ENCODE assay signal across 10 mouse cellular contexts in genomic region chr10:79580811-79581210, GRCm38 (mm10). TPM values are rescaled to one million over a fixed set of nuclear protein-coding genes. Genes with fewer than 3 reads are reported as not detected.
A peak's percentile ranks its signal among the peaks of the same experiment; 100 is the strongest.
DNase-seq lines count a peak whose midpoint lies in the region; ATAC-seq and TF ChIP-seq lines count a peak whose summit lies in the region.
"Had no signal": no experiment of that assay in that cellular context is flagged by ENCODE, and none has a peak within 500 bp of the region (broad histone marks: within the 10 kb centered on the region; RNA-seq: fewer than 3 reads in every experiment).

No protein-coding gene starts in this region.

- no peaks in the 10 kb centered on the region for H3K36me3 ChIP-seq in hindbrain, embryonic 10.5 days
- H3K36me3 ChIP-seq in hindbrain, embryonic 13.5 days: no peaks in the 10 kb centered on the region
- H3K36me3 ChIP-seq in thymus, adult 2 months (ENCODE audit: control insufficient read depth, insufficient read depth, low read length): no peaks in the 10 kb centered on the region
- no peaks in the 10 kb centered on the region for H3K36me3 ChIP-seq in limb, embryonic 11.5 days (ENCODE audit: control insufficient read depth, insufficient read depth, low read length)
- H3K36me3 ChIP-seq: limb, embryonic 15.5 days had no signal

- peak; percentile 60; the same call in 1 of the 2 replicates for TF ChIP-seq CTCF in thymus, adult 2 months (IDR thresholded peaks at IDR 0.05; ENCODE audit: borderline replicate concordance, control insufficient read depth, extremely low read depth, insufficient read depth, low read length, poor library complexity)

- no peak for TF ChIP-seq POLR2A in thymus, adult 2 months (IDR thresholded peaks at IDR 0.05; ENCODE audit: control insufficient read depth, extremely low read depth, insufficient read depth, low read length, poor library complexity)

- no peak overlapping the region for H3K4me3 ChIP-seq in hindbrain, embryonic 10.5 days
- H3K4me3 ChIP-seq in hindbrain, embryonic 13.5 days: no peak overlapping the region
- no peak overlapping the region for H3K4me3 ChIP-seq in thymus, adult 2 months (ENCODE audit: control insufficient read depth, insufficient read depth, low read length)
- no peak overlapping the region for H3K4me3 ChIP-seq in limb, embryonic 11.5 days (ENCODE audit: low read depth, low read length)
- H3K4me3 ChIP-seq: limb, embryonic 15.5 days had no signal

- no peak overlapping the region for H3K9ac ChIP-seq in hindbrain, embryonic 13.5 days
- no peak overlapping the region for H3K9ac ChIP-seq in limb, embryonic 11.5 days (ENCODE audit: low read length)
- H3K9ac ChIP-seq: limb, embryonic 15.5 days had no signal

- H3K9me3 ChIP-seq in hindbrain, embryonic 10.5 days: no peaks in the 10 kb centered on the region
- no peaks in the 10 kb centered on the region for H3K9me3 ChIP-seq in hindbrain, embryonic 13.5 days
- no peaks in the 10 kb centered on the region for H3K9me3 ChIP-seq in limb, embryonic 11.5 days (ENCODE audit: control insufficient read depth, low read length)
- H3K9me3 ChIP-seq: limb, embryonic 15.5 days had no signal

- H3K27me3 ChIP-seq in hindbrain, embryonic 10.5 days (ENCODE audit: insufficient read depth, poor library complexity, severe bottlenecking): peaks cover 4% of the 10 kb centered on the region; the same call in 1 of the 2 replicates
- peaks cover 5% of the 10 kb centered on the region for H3K27me3 ChIP-seq in hindbrain, embryonic 13.5 days
- no peaks in the 10 kb centered on the region for H3K27me3 ChIP-seq in thymus, adult 2 months (ENCODE audit: control insufficient read depth, insufficient read depth, low read length)
- no peaks in the 10 kb centered on the region for H3K27me3 ChIP-seq in limb, embryonic 11.5 days (ENCODE audit: control insufficient read depth, insufficient read depth, low read length)

- no peak overlapping the region for H3K4me2 ChIP-seq in hindbrain, embryonic 13.5 days
- no peak overlapping the region for H3K4me2 ChIP-seq in limb, embryonic 11.5 days (ENCODE audit: low read depth, severe bottlenecking)
- H3K4me2 ChIP-seq: limb, embryonic 15.5 days had no signal

- WGBS in hindbrain, embryonic 10.5 days: 40% methylated on average over 6 of the region's 6 CpGs
- WGBS in hindbrain, embryonic 13.5 days: 37% methylated on average over 6 of the region's 6 CpGs
- WGBS in thymus, adult 2 months: 62% methylated on average over 6 of the region's 6 CpGs
- whole genome bisulfite sequencing in limb, embryonic 11.5 days: 44% methylated on average over 6 of the region's 6 CpGs

- peak; percentile 69 for DNase-seq in hindbrain, embryonic 10.5 days (ENCODE audit: low spot score)
- DNase-seq in thymus, adult 2 months: peak; percentile 51
- DNase-seq in thymus, adult 18-20 months: no peak
- peak; percentile 79 for DNase-seq in limb, embryonic 11.5 days (ENCODE audit: low spot score)
- DNase-seq in spleen, postnatal 4 days (ENCODE audit: low spot score in 2 of 2): peak; percentile 56 to 85
- no peak for DNase-seq in urinary bladder, postnatal 4 days (ENCODE audit: low spot score in 2 of 2)

- H3K27ac ChIP-seq in hindbrain, embryonic 10.5 days: no peak overlapping the region
- H3K27ac ChIP-seq in hindbrain, embryonic 13.5 days: no peak overlapping the region
- H3K27ac ChIP-seq in thymus, adult 2 months (ENCODE audit: control insufficient read depth, insufficient read depth, low read length): no peak overlapping the region
- H3K27ac ChIP-seq in limb, embryonic 11.5 days (replicated peaks; ENCODE audit: low read depth, low read length): no peak overlapping the region
- H3K27ac ChIP-seq: limb, embryonic 15.5 days had no signal

- H3K4me1 ChIP-seq in hindbrain, embryonic 10.5 days (replicated peaks): 0 out of 2 replicates have a peak, but pooled peaks cover 5% of the 10 kb centered on the region
- no peaks in the 10 kb centered on the region for H3K4me1 ChIP-seq in hindbrain, embryonic 13.5 days (replicated peaks)
- no peaks in the 10 kb centered on the region for H3K4me1 ChIP-seq in thymus, adult 2 months (replicated peaks; ENCODE audit: control insufficient read depth, insufficient read depth, low read length)
- H3K4me1 ChIP-seq in limb, embryonic 11.5 days (ENCODE audit: control insufficient read depth, insufficient read depth, low read length): no peaks in the 10 kb centered on the region
- H3K4me1 ChIP-seq: limb, embryonic 15.5 days had no signal

- no peak for ATAC-seq in hindbrain, embryonic 13.5 days (ENCODE audit: low FRiP score)
- 0 out of 2 replicates have a peak, but pooled peaks have one; percentile 42 for ATAC-seq in common myeloid progenitor, adult 5-6 weeks (replicated peaks; ENCODE audit: low read depth, poor library complexity, severe bottlenecking)
- ATAC-seq in limb, embryonic 11.5 days (ENCODE audit: insufficient number of reproducible peaks, low FRiP score, low TSS enrichment, low read depth): no peak

RNA-seq across cellular contexts. Expression of gene Theg, which starts 6.3 kb away (rescaled TPM):
- not detected in 2 replicates for polyA plus RNA-seq in hindbrain, embryonic 10.5 days (2016; fragmentation: Nextera tagmentation; extraction: Ambion mirVana)
- not detected in 2 replicates for polyA plus RNA-seq in hindbrain, embryonic 13.5 days (2015; fragmentation: Nextera tagmentation; extraction: Ambion mirVana)
- not detected in 2 replicates for polyA plus RNA-seq in thymus, adult 2 months (2012; rRNA removed)
- total RNA-seq in common myeloid progenitor, adult 5-6 weeks (2017): not detected in 2 replicates
- polyA plus RNA-seq in limb, embryonic 11.5 days (2014; fragmentation: Nextera tagmentation; extraction: Ambion mirVana): not detected in 2 replicates
- polyA plus RNA-seq: limb, embryonic 15.5 days; stomach, embryonic 14.5 days had no signal

RNA-seq across cellular contexts. Expression of gene Mier2, which starts 25.8 kb away (rescaled TPM):
- 70.0 and 77.2 TPM in 2 replicates for polyA plus RNA-seq in hindbrain, embryonic 10.5 days (2016; fragmentation: Nextera tagmentation; extraction: Ambion mirVana)
- polyA plus RNA-seq in hindbrain, embryonic 13.5 days (2015; fragmentation: Nextera tagmentation; extraction: Ambion mirVana): 52.4 and 57.1 TPM in 2 replicates
- polyA plus RNA-seq in thymus, adult 2 months (2012; rRNA removed): 214 and 215 TPM in 2 replicates
- 13.6 and 18.3 TPM in 2 replicates for total RNA-seq in common myeloid progenitor, adult 5-6 weeks (2017)
- 54.2 and 56.2 TPM in 2 replicates for polyA plus RNA-seq in limb, embryonic 11.5 days (2014; fragmentation: Nextera tagmentation; extraction: Ambion mirVana)

RNA-seq across cellular contexts. Expression of gene C2cd4c, which starts 33.0 kb away (rescaled TPM):
- polyA plus RNA-seq in hindbrain, embryonic 10.5 days (2016; fragmentation: Nextera tagmentation; extraction: Ambion mirVana): 0.02 and 0.07 TPM in 2 replicates
- 0.17 and 0.27 TPM in 2 replicates for polyA plus RNA-seq in hindbrain, embryonic 13.5 days (2015; fragmentation: Nextera tagmentation; extraction: Ambion mirVana)
- 0.05 TPM in 1 of 2 replicates, not detected in the other for polyA plus RNA-seq in thymus, adult 2 months (2012; rRNA removed)
- total RNA-seq in common myeloid progenitor, adult 5-6 weeks (2017): not detected in 2 replicates
- 0.04 TPM in 1 of 2 replicates, not detected in the other for polyA plus RNA-seq in limb, embryonic 11.5 days (2014; fragmentation: Nextera tagmentation; extraction: Ambion mirVana)
- polyA plus RNA-seq: limb, embryonic 15.5 days had no signal

RNA-seq across cellular contexts. Expression of gene Plpp2, which starts 47.2 kb away (rescaled TPM):
- polyA plus RNA-seq in hindbrain, embryonic 10.5 days (2016; fragmentation: Nextera tagmentation; extraction: Ambion mirVana): 19.3 and 25.7 TPM in 2 replicates
- polyA plus RNA-seq in hindbrain, embryonic 13.5 days (2015; fragmentation: Nextera tagmentation; extraction: Ambion mirVana): 14.5 and 16.5 TPM in 2 replicates
- 7.5 and 8.7 TPM in 2 replicates for polyA plus RNA-seq in thymus, adult 2 months (2012; rRNA removed)
- 4.1 and 4.7 TPM in 2 replicates for total RNA-seq in common myeloid progenitor, adult 5-6 weeks (2017)
- 20.3 and 21.8 TPM in 2 replicates for polyA plus RNA-seq in limb, embryonic 11.5 days (2014; fragmentation: Nextera tagmentation; extraction: Ambion mirVana)

RNA-seq across cellular contexts. Expression of gene Shc2, which starts 56.9 kb away (rescaled TPM):
- 20.5 and 22.6 TPM in 2 replicates for polyA plus RNA-seq in hindbrain, embryonic 10.5 days (2016; fragmentation: Nextera tagmentation; extraction: Ambion mirVana)
- 24.5 and 26.5 TPM in 2 replicates for polyA plus RNA-seq in hindbrain, embryonic 13.5 days (2015; fragmentation: Nextera tagmentation; extraction: Ambion mirVana)
- polyA plus RNA-seq in thymus, adult 2 months (2012; rRNA removed): 1.2 TPM in 2 replicates
- not detected in 2 replicates for total RNA-seq in common myeloid progenitor, adult 5-6 weeks (2017)
- 4.8 and 6.5 TPM in 2 replicates for polyA plus RNA-seq in limb, embryonic 11.5 days (2014; fragmentation: Nextera tagmentation; extraction: Ambion mirVana)

Comparison
In these comparisons a context has a peak if more than half of its experiments do, and no peak if none do; other contexts are left out.
1. DNase-seq: peak in hindbrain, embryonic 10.5 days (single experiment), thymus, adult 2 months (single experiment), limb, embryonic 11.5 days (single experiment) and spleen, postnatal 4 days (2 of 2); none in thymus, adult 18-20 months (0 of 2) and urinary bladder, postnatal 4 days (0 of 2).